Mouse (Mus musculus) cerebral cortex, adult 2 months (tissue): Measurements from ENCODE around the gene Copz2.

Experiments
- WGBS: fragments of 180-500 bp; shearing (Covaris S2); methylation state at CpG from one replicate; pipeline ENCODE4 v1.1.7; 2018; 5-methylcytosine and 5-hydroxymethylcytosine counted together

Gene Copz2

DNA sequence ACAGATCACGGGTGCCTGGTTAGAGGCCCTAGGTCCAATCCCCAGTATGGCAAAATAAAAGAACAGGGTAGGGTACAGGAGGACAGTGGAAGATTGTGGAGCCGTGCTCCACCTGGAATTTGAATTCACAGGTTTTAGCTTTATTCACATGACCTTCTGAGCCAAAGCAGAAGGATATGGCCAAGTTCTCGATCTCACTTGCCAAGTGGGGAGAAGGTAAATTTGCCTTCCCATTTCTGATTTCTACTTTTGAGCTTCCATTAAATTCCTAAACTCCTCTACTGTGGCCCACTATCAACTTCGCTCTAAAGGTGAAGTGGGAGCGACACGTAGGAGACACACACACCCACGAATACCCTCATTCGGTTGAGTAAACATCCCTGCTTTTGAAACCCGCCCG is 20.8 kb upstream of the Copz2 start:
- 5% methylated on average over 10 of the region's 10 CpGs for WGBS

GRCm38 (mm10) chr11:96829403-96829812 is 20.3 kb upstream of the Copz2 start:
- under 1% methylated on average over 33 of the region's 33 CpGs for WGBS

- under 1% methylated on average over 50 of the region's 51 CpGs for WGBS
Measured at GRCm38 (mm10) chr11:96829813-96830538, 19.7 kb upstream of the Copz2 start, which contains the start of gene Nfe2l1. TSS of gene Nfe2l1 (minus strand) at chr11:96829968.

GRCm38 (mm10) chr11:96830539-96831216 is 19.0 kb upstream of the Copz2 start:
- whole genome bisulfite sequencing: 22% methylated on average over 13 of the region's 13 CpGs

GRCm38 (mm10) chr11:96831516-96831915 is 18.2 kb upstream of the Copz2 start:
- 75% methylated on average over 4 of the region's 4 CpGs for WGBS

DNA sequence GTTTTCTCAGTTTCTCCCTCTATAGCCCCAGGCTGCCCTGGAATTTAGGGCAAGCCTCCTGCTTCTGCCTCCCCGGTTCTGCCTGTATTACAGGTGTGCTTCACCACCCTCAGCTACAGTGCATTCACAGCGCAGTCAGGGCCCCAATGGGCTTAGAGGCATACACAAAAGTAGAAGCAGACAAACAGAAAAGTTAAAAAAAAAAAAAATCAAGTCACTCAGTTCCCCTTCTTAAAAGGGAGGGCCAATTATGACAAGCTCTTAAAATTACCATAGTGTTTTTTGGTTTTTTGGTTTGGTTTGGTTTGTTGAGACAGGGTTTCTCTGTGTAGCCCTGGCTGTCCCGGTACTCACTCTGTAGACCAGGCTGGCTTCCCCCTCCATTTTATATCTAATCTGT is 17.1 kb upstream of the Copz2 start:
- 92% methylated on average over 3 of the region's 3 CpGs for WGBS

DNA sequence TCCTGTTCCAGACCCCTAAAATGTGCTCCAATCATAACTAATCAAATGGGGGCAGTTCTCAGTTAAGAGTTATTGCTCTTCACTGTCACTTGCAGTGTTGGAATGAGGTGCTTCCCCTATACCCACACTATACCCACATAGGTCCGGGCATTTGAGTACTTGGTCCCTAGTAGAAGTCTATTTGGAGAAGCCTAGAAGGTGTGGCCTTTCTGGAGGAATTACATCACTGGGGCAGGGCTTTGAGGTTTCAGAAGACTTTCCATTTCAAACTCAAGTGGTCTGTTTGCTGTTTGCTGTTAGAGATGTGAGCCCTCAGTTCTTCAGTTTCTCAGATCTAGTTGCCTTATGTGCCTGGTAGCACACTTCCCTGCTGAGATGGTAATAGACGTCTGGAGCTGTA is 16.7 kb upstream of the Copz2 start:
- 71% methylated on average over 2 of the region's 2 CpGs for WGBS

- 91% methylated on average over 1 of the region's 1 CpGs for WGBS
Measured at GRCm38 (mm10) chr11:96834127-96834526, 15.5 kb upstream of the Copz2 start.

- WGBS: 49% methylated on average over 9 of the region's 9 CpGs
Measured at GRCm38 (mm10) chr11:96837298-96837697, 12.4 kb upstream of the Copz2 start.

DNA sequence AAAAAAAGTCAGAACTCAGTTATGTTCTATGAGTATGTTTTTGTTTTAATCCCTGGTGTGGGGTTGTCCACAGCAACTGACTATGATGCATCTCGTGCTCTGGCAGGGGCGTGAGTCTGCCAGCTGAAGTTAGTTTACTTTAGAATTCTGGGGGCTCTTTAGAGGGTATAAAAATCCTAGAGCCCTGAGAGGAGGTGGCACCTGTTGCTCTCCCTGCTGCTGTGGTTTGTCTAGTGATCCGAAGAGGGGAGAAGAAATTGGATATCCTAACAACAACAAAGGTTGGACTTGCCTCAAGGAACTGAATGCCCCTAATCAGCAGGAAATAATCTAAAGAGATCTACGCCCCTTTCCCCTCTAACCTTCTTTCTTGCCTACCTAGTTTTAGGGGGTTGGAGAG is 11.3 kb upstream of the Copz2 start:
- WGBS: 69% methylated on average over 4 of the region's 4 CpGs

DNA sequence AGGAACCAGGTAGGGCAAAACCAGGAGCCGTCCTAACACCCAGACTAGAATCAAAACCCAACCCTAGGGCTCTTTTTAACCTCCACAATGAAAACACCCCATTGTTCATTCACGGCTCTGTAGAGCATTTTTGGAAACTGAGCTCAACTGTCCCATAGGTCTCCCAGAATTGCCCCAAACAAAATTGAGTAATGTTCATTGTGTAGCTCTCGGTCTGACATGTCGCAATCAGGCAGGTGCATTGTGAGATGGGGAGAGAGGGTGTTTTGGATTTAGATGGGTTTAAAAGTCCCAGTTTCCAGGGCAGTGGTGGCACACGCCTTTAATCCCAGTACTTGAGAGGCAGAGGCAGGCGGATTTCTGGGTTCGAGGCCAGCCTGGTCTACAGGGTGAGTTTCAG is 10.2 kb upstream of the Copz2 start:
- 86% methylated on average over 7 of the region's 7 CpGs for WGBS

DNA sequence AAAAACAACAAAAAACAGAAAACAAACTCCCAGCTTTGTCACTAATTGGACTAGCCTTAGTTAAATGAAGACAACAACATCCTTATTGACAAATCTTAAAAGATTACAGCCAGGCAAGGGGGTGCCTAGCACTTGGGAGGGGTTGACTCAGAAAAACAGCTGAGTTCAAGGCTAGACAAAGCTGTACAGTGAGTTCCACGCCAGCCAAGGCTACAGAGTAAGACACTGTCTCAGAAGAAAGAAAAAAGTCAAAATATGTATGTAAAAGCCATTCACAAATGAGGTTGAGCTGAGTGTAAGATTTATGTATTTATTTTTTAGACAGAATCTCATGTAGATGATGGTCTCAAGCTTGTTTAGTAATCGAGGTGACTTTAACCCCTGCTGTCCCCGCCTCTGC is 9.8 kb upstream of the Copz2 start:
- 46% methylated on average over 3 of the region's 3 CpGs for WGBS

GRCm38 (mm10) chr11:96840290-96840689 is 9.4 kb upstream of the Copz2 start:
- 27% methylated on average over 8 of the region's 8 CpGs for WGBS

GRCm38 (mm10) chr11:96843627-96844026 is 6.0 kb upstream of the Copz2 start:
- 64% methylated on average over 3 of the region's 3 CpGs for WGBS

DNA sequence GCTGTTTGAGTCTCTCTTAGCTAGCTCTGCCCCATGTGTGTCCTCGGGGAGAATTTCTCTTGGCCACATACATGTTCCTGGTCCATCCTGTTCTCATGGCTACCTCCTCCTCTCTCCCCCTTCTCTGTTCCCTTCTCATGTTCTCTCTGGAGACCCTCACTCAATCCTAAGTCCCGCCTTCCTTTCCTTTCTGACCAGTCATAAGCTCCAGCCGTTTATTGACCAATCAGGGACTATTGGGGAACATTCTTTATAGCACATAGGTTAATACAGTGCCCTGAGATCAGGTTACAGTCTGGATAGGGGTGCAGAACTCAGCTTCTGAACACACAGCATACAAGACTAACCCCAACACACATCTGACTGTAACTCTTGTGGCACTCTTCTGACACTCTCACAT is 2.4 kb upstream of the Copz2 start:
- 69% methylated on average over 3 of the region's 3 CpGs for WGBS

- 64% methylated on average over 9 of the region's 9 CpGs for WGBS
Measured at GRCm38 (mm10) chr11:96848694-96849093, 976 bp upstream of the Copz2 start.

DNA sequence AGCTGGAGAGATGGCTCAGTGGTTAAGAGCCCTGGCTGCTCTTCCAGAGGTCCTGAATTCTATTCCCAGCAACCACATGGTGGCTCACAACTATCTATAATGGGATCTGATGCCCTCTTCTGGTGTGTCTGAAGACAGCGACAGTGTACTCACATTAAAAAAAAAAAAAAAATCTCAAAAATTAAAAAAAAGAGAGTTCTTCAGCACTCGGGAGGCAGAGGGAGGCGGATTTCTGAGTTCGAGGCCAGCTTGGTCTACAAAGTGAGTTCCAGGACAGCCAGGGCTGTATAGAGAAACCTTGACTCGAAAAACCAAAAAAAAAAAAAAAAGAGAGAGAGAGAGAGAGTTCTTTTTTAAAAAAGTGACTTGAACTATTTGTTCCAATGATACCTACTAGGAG is 525 bp upstream of the Copz2 start:
- 74% methylated on average over 5 of the region's 5 CpGs for WGBS

DNA sequence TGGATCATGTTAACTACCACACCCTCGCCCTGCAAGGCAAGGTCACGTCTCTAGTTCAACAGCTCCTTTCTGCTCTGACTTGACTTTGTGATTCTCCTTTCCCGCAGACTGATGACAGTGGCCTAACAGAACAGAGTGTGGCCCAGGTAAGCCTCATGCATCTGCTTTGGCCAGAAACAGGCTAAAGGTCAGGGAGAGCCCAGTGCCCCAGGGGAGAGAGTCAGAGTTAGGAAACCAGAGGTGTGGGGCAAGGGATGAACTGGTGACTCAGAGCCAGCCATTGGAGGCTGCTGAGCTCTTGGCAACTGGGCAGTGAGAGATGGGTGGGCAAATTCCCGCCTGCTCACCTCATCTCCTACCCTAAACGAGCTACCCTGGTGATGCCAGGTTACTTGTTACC is 7.8 kb downstream of the Copz2 start:
- WGBS: 85% methylated on average over 5 of the region's 5 CpGs

DNA sequence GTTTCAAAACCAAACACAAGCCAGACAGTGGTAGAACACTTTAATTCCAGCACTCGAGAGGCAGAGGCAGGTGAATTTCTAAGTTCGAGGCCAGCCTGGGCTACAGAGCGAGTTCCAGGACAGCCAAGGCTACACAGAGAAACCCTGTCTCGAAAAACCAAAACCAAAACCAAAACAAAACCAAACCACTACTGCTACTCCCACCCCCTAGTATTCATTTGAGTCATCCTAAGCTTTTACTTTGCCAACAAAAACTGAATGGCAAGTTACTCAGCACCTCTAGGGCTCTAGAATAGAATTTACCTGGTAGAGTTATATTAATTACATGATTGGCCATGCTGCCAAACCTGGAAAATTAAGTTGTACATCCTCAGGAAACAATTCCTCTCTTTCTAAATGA is 10.0 kb downstream of the Copz2 start:
- 87% methylated on average over 4 of the region's 4 CpGs for WGBS

GRCm38 (mm10) chr11:96860564-96860963 is 10.9 kb downstream of the Copz2 start:
- WGBS: 11% methylated on average over 8 of the region's 8 CpGs

GRCm38 (mm10) chr11:96861446-96861845 is 11.8 kb downstream of the Copz2 start:
- WGBS: 1% methylated on average over 20 of the region's 20 CpGs

DNA sequence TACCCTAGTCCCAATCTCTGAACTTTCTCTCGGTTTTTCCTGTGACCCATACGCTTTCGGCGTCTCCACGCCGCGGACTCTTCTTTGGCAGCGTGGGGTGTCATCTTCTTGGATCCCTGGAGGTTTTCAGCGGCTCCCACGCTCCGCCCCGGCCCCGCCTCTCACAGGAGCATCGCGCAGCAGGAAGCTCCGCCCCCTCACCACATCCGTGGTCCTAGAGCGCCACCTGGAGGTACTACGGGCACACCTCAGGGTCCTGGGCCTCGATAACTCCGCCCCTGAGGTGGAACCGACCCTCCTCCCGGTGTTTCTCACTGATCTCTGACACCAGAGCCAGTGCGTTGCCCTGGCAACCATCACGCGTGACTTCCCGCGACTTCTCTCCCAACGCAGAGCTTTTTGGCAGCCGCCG is 12.2 kb downstream of the Copz2 start:
- WGBS: under 1% methylated on average over 31 of the region's 31 CpGs

DNA sequence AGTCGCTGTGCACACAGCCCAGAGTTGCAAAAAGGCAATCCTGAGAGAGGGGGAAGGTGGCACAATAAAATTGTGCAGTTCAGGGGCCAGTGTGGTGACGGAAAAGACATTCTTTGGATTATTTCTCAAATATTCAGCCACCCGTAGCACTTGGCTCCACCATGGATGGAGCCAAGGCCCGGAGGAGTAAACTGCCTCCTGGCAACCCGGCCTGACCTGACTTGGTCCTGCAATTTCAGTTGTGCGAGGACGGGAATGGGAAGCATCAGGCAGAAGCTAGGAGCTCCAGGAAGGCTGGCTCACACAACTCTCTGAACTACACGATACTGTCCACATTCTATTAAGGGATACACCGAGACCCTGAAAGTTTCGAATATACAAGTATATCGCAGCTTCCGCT is 12.9 kb downstream of the Copz2 start:
- WGBS: 73% methylated on average over 12 of the region's 12 CpGs
